Mouse (Mus musculus) forebrain, embryonic 12.5 days (tissue): ENCODE data around the gene Sec16a. TPM values are rescaled to one million over a fixed set of nuclear protein-coding genes. Genes with fewer than 3 reads are reported as not detected.
A peak's percentile ranks its signal among the peaks of the same experiment; 100 is the strongest.

Experiments used
- ATAC-seq: fragments of 200-750 bp; cut with Nextera tagmentation; 2 replicates; pipeline ENCODE4 v1.8.0; 2017; ENCODE audit warnings: moderate TSS enrichment; ENCODE audit not compliant: low FRiP score
- H3K27ac ChIP-seq: fragments of 300-500 bp; sonication (generic); 2 replicates; pipeline ENCODE4 v1.5.1; 2016; ENCODE audit warnings: mild to moderate bottlenecking
- H3K27me3 ChIP-seq: fragments of 300-500 bp; sonication (generic); 2 replicates; pipeline ENCODE4 v1.6.1; 2016; ENCODE audit warnings: mild to moderate bottlenecking
- H3K36me3 ChIP-seq: fragments of 300-500 bp; sonication (generic); replicated peaks from 2 replicates; pipeline ENCODE4 v1.6.1; 2016; ENCODE audit warnings: mild to moderate bottlenecking
- H3K4me1 ChIP-seq: fragments of 300-500 bp; sonication (generic); 2 replicates; pipeline ENCODE4 v1.6.1; 2016
- H3K4me2 ChIP-seq: fragments of 300-500 bp; sonication (generic); 2 replicates; pipeline ENCODE4 v1.6.1; 2016; ENCODE audit warnings: mild to moderate bottlenecking, moderate library complexity
- H3K4me3 ChIP-seq: fragments of 300-500 bp; sonication (generic); replicated peaks from 2 replicates; pipeline ENCODE4 v1.5.1; 2016; ENCODE audit warnings: mild to moderate bottlenecking
- H3K9ac ChIP-seq: fragments of 300-500 bp; sonication (generic); 2 replicates; pipeline ENCODE4 v1.6.1; 2016; ENCODE audit warnings: mild to moderate bottlenecking
- H3K9me3 ChIP-seq: fragments of 300-500 bp; sonication (generic); 2 replicates; pipeline ENCODE4 v1.6.1; 2016
- WGBS: fragments of 180-500 bp; shearing (Covaris S2); methylation state at CpG from one replicate; pipeline ENCODE4 v1.1.7; 2016; 5-methylcytosine and 5-hydroxymethylcytosine counted together
- polyA plus RNA-seq: library from polyadenylated mRNA; unstranded; fragments of >200 nt; fragmentation: Nextera tagmentation; extraction: Ambion mirVana; gene quantifications from 2 replicates; pipeline ENCODE4 v1.2.1, GENCODE M21; 2016

Gene Sec16a
- polyA plus RNA-seq, 1 experiment from 2014 or later, result 30.0 TPM

- Histone ChIP-seq H3K9ac (peak overlapping the region; percentile 73), H3K4me2 (peak overlapping the region; percentile 90), H3K9me3 (no peaks in the 10 kb centered on the region), H3K4me3 (peak overlapping the region; percentile 82), H3K36me3 (peaks cover 10% of the 10 kb centered on the region), H3K27me3 (no peaks in the 10 kb centered on the region), H3K4me1 (peaks cover 37% of the 10 kb centered on the region), H3K27ac (peak overlapping the region; percentile 88)
- WGBS, result under 1% methylated on average over 44 of the region's 44 CpGs
- ATAC-seq, result peak; percentile 89
Measured at GRCm38 (mm10) chr2:26445666-26446445, 840 bp upstream of the Sec16a start.

GRCm38 (mm10) chr2:26444368-26444767 lies 648 bp downstream of the Sec16a start:
- Histone ChIP-seq H3K27ac (peak overlapping the region; percentile 83), H3K27me3 (no peaks in the 10 kb centered on the region), H3K36me3 (peaks cover 25% of the 10 kb centered on the region), H3K9ac (peak overlapping the region; percentile 85), H3K4me3 (peak overlapping the region; percentile 82), H3K4me1 (peaks cover 31% of the 10 kb centered on the region), H3K9me3 (no peaks in the 10 kb centered on the region), H3K4me2 (peak overlapping the region; percentile 90)
- WGBS, result 6% methylated on average over 15 of the region's 15 CpGs
- ATAC-seq, result no peak

GRCm38 (mm10) chr2:26443876-26444275 lies 1.1 kb downstream of the Sec16a start:
- H3K36me3 ChIP-seq, result peaks cover 30% of the 10 kb centered on the region
- H3K4me1 ChIP-seq, result peaks cover 31% of the 10 kb centered on the region
- H3K4me2 ChIP-seq, result peak overlapping the region; percentile 90
- H3K27ac ChIP-seq, result no peak overlapping the region
- peak overlapping the region; percentile 82 for H3K4me3 ChIP-seq
- no peaks in the 10 kb centered on the region for H3K9me3 ChIP-seq
- H3K27me3 ChIP-seq, result no peaks in the 10 kb centered on the region
- peak overlapping the region; percentile 85 for H3K9ac ChIP-seq
- 52% methylated on average over 3 of the region's 3 CpGs for WGBS
- ATAC-seq, result no peak

GRCm38 (mm10) chr2:26442843-26443242 lies 2.2 kb downstream of the Sec16a start:
- no peak overlapping the region for H3K27ac ChIP-seq
- no peak for ATAC-seq
- peaks cover 40% of the 10 kb centered on the region for H3K36me3 ChIP-seq
- H3K9me3 ChIP-seq, result no peaks in the 10 kb centered on the region
- H3K4me3 ChIP-seq, result no peak overlapping the region
- H3K4me1 ChIP-seq, result peaks cover 31% of the 10 kb centered on the region
- 0 out of 2 replicates have a peak overlapping the region, but pooled peaks have one; percentile 15 for H3K4me2 ChIP-seq
- 50% methylated on average over 1 of the region's 1 CpGs for WGBS
- H3K9ac ChIP-seq, result no peak overlapping the region; the same call in 1 of the 2 replicates
- H3K27me3 ChIP-seq, result no peaks in the 10 kb centered on the region

- Histone ChIP-seq H3K36me3 (peaks cover 50% of the 10 kb centered on the region), H3K4me1 (peaks cover 34% of the 10 kb centered on the region), H3K27me3 (no peaks in the 10 kb centered on the region), H3K9me3 (no peaks in the 10 kb centered on the region), H3K4me2 (no peak overlapping the region), H3K27ac (no peak overlapping the region), H3K9ac (no peak overlapping the region), H3K4me3 (no peak overlapping the region)
- WGBS, result 73% methylated on average over 5 of the region's 5 CpGs
- ATAC-seq, result no peak
Measured at GRCm38 (mm10) chr2:26441688-26442087, 3.3 kb downstream of the Sec16a start.

GRCm38 (mm10) chr2:26441261-26441660 lies 3.8 kb downstream of the Sec16a start:
- Histone ChIP-seq H3K4me3 (no peak overlapping the region), H3K9me3 (no peaks in the 10 kb centered on the region), H3K27ac (no peak overlapping the region), H3K9ac (no peak overlapping the region), H3K4me2 (no peak overlapping the region), H3K4me1 (peaks cover 31% of the 10 kb centered on the region), H3K27me3 (no peaks in the 10 kb centered on the region), H3K36me3 (peaks cover 50% of the 10 kb centered on the region)
- no peak for ATAC-seq
- 97% methylated on average over 4 of the region's 4 CpGs for WGBS

- Histone ChIP-seq H3K27me3 (no peaks in the 10 kb centered on the region), H3K4me3 (no peak overlapping the region), H3K4me2 (no peak overlapping the region), H3K36me3 (peaks cover 64% of the 10 kb centered on the region), H3K27ac (no peak overlapping the region), H3K9ac (no peak overlapping the region), H3K4me1 (peaks cover 28% of the 10 kb centered on the region), H3K9me3 (no peaks in the 10 kb centered on the region)
- ATAC-seq, result no peak
- 97% methylated on average over 6 of the region's 6 CpGs for WGBS
Measured at GRCm38 (mm10) chr2:26439671-26440070, 5.3 kb downstream of the Sec16a start.

- Histone ChIP-seq H3K4me2 (no peak overlapping the region), H3K9ac (no peak overlapping the region), H3K4me1 (peaks cover 15% of the 10 kb centered on the region), H3K4me3 (no peak overlapping the region), H3K27ac (no peak overlapping the region), H3K27me3 (no peaks in the 10 kb centered on the region), H3K36me3 (peaks cover 77% of the 10 kb centered on the region), H3K9me3 (no peaks in the 10 kb centered on the region)
- WGBS, result 94% methylated on average over 7 of the region's 7 CpGs
- ATAC-seq, result no peak
Measured at GRCm38 (mm10) chr2:26438373-26438772, 6.6 kb downstream of the Sec16a start.

GRCm38 (mm10) chr2:26437221-26437620 lies 7.8 kb downstream of the Sec16a start:
- ATAC-seq, result no peak
- no peak overlapping the region for H3K4me3 ChIP-seq
- H3K4me2 ChIP-seq, result no peak overlapping the region
- H3K36me3 ChIP-seq, result peaks cover 88% of the 10 kb centered on the region
- 73% methylated on average over 4 of the region's 4 CpGs for WGBS
- no peaks in the 10 kb centered on the region for H3K27me3 ChIP-seq
- no peak overlapping the region for H3K27ac ChIP-seq
- H3K9me3 ChIP-seq, result no peaks in the 10 kb centered on the region
- H3K9ac ChIP-seq, result no peak overlapping the region; the same call in 1 of the 2 replicates
- H3K4me1 ChIP-seq, result peaks cover 8% of the 10 kb centered on the region

GRCm38 (mm10) chr2:26434791-26435572 lies 10.0 kb downstream of the Sec16a start:
- Histone ChIP-seq H3K9ac (no peak overlapping the region), H3K4me2 (no peak overlapping the region), H3K9me3 (no peaks in the 10 kb centered on the region), H3K4me1 (peaks cover 8% of the 10 kb centered on the region), H3K27ac (no peak overlapping the region), H3K4me3 (no peak overlapping the region), H3K36me3 (peaks cover 85% of the 10 kb centered on the region), H3K27me3 (no peaks in the 10 kb centered on the region)
- no peak for ATAC-seq
- WGBS, result 90% methylated on average over 7 of the region's 7 CpGs

- Histone ChIP-seq H3K36me3 (peaks cover 92% of the 10 kb centered on the region), H3K9ac (no peak overlapping the region)
Measured at GRCm38 (mm10) chr2:26429851-26430250, 15.2 kb downstream of the Sec16a start.

GRCm38 (mm10) chr2:26424541-26424940 lies 20.5 kb downstream of the Sec16a start:
- no peaks in the 10 kb centered on the region for H3K27me3 ChIP-seq
- no peak overlapping the region for H3K27ac ChIP-seq
- no peak for ATAC-seq
- H3K4me3 ChIP-seq, result no peak overlapping the region
- no peaks in the 10 kb centered on the region for H3K9me3 ChIP-seq
- 92% methylated on average over 2 of the region's 2 CpGs for WGBS
- H3K9ac ChIP-seq, result no peak overlapping the region
- no peak overlapping the region for H3K4me2 ChIP-seq
- H3K4me1 ChIP-seq, result no peaks in the 10 kb centered on the region
- H3K36me3 ChIP-seq, result peaks cover 98% of the 10 kb centered on the region

More at GRCm38 (mm10) chr2:26429851-26430250, 15.2 kb downstream of the Sec16a start:
- no peaks in the 10 kb centered on the region; the same call in 1 of the 2 replicates for H3K4me1 ChIP-seq
- H3K4me3 ChIP-seq, result no peak overlapping the region
- no peaks in the 10 kb centered on the region for H3K9me3 ChIP-seq
- H3K27me3 ChIP-seq, result no peaks in the 10 kb centered on the region
- 94% methylated on average over 5 of the region's 5 CpGs for WGBS
- no peak for ATAC-seq
- H3K27ac ChIP-seq, result no peak overlapping the region
- no peak overlapping the region for H3K4me2 ChIP-seq
